Mouse (Mus musculus) hindbrain, embryonic 10.5 days (tissue): ENCODE results near the gene Gm13275. TPM values are rescaled to one million over a fixed set of nuclear protein-coding genes. Genes with fewer than 3 reads are reported as not detected.
"Not testable (repeated sequence)": the region's sequence is repeated elsewhere in the genome, so short reads cannot be mapped to it uniquely, and the experiment has no call there.

Experiments
- DNase-seq: peaks from one replicate; pipeline ENCODE4 v3.0.0-alpha.2; 2017; ENCODE audit warnings: low spot score
- H3K27ac ChIP-seq: fragments of 300-500 bp; sonication (generic); 2 replicates; pipeline ENCODE4 v1.5.1; 2016; ENCODE audit warnings: mild to moderate bottlenecking, moderate library complexity
- H3K27me3 ChIP-seq: fragments of 300-500 bp; sonication (generic); 2 replicates; pipeline ENCODE4 v1.6.1; 2016; ENCODE audit warnings: mild to moderate bottlenecking; ENCODE audit not compliant: poor library complexity, insufficient read depth, severe bottlenecking
- H3K36me3 ChIP-seq: fragments of 300-500 bp; sonication (generic); 2 replicates; pipeline ENCODE4 v1.6.1; 2016; ENCODE audit warnings: mild to moderate bottlenecking, moderate library complexity
- H3K4me1 ChIP-seq: fragments of 300-500 bp; sonication (generic); replicated peaks from 2 replicates; pipeline ENCODE4 v1.6.1; 2016; ENCODE audit warnings: mild to moderate bottlenecking
- H3K4me3 ChIP-seq: fragments of 300-500 bp; sonication (generic); 2 replicates; pipeline ENCODE4 v1.5.1; 2016; ENCODE audit warnings: mild to moderate bottlenecking, moderate library complexity
- H3K9me3 ChIP-seq: fragments of 300-500 bp; sonication (generic); 2 replicates; pipeline ENCODE4 v1.6.1; 2016; ENCODE audit warnings: mild to moderate bottlenecking, moderate library complexity
- WGBS: fragments of 180-500 bp; shearing (Covaris S2); methylation state at CpG from one replicate; pipeline ENCODE4 v1.1.7; 2016; 5-methylcytosine and 5-hydroxymethylcytosine counted together
- polyA plus RNA-seq: library from polyadenylated mRNA; unstranded; fragments of >200 nt; fragmentation: Nextera tagmentation; extraction: Ambion mirVana; gene quantifications from 2 replicates; pipeline ENCODE4 v1.2.1, GENCODE M21; 2016

Gene Gm13275
- polyA plus RNA-seq, 1 experiment from 2014 or later = not detected

DNA sequence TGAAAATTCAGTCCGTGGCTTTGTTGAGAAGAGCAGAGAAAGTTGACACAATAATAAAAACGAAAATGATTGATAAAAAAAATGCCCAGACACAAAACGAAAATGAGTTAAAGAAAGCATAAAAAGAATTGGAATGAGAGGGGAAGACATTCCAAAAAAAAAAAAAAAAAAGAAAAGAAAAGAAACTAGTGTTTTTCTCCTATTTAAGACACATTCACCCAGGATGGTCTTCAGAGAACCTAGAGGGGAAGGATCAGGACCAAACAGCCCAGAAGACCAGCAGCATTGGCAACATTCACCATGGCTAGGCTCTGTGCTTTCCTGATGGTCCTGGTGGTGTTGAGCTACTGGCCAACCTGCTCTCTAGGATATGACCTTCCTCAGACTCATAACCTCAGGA, 21.6 kb downstream of the Gm13275 start, which contains the start of gene Ifna7:
Gene Ifna7 (plus strand): TSS at position 301 of the 400 bp plus-strand sequence.
- Histone ChIP-seq H3K27me3 (no peaks in the 10 kb centered on the region), H3K36me3 (no peaks in the 10 kb centered on the region), H3K4me1 (no peaks in the 10 kb centered on the region), H3K4me3 (no peak within 1 kb of the TSS), H3K9me3 (no peaks in the 10 kb centered on the region), H3K27ac (no peak within 1 kb of the TSS)
- WGBS = 67% methylated on average over 3 of the region's 3 CpGs
- DNase-seq = no peak

DNA sequence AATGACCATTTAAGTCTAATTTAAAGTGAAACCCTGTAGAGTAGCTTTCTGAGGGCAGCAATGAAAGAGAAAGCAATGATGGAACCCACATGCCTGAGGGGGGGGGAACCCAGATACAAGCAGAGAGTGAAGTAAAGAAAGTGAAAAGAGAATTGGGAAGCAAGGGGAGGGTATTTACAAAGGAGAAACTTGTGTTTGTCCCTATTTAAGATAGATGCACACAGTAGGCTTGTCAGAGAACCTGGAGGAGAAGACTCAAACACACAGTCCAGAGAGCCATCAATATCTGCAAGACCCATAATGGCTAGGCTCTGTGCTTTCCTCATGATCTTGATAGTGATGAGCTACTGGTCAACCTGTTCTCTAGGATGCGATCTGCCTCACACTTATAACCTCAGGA, 25.4 kb downstream of the Gm13275 start, which contains the start of gene Ifna11:
Gene Ifna11 (plus strand): TSS at position 301 of the 400 bp plus-strand sequence.
- Histone ChIP-seq H3K4me1 (no peaks in the 10 kb centered on the region), H3K4me3 (no peak within 1 kb of the TSS)

GRCm38 (mm10) chr4:88822995-88823394, 28.7 kb downstream of the Gm13275 start:
- Histone ChIP-seq H3K4me3 (no peak overlapping the region), H3K9me3 (no peaks in the 10 kb centered on the region), H3K27ac (no peak overlapping the region), H3K4me1 (no peaks in the 10 kb centered on the region), H3K27me3 (no peaks in the 10 kb centered on the region), H3K36me3 (no peaks in the 10 kb centered on the region)
- 25% methylated on average over 4 of the region's 4 CpGs for WGBS
- DNase-seq = peak; percentile 5

More for the DNA sequence above, 25.4 kb downstream of the Gm13275 start, which contains the start of gene Ifna11:
- Histone ChIP-seq H3K36me3 (no peaks in the 10 kb centered on the region), H3K9me3 (no peaks in the 10 kb centered on the region), H3K27ac (no peak within 1 kb of the TSS), H3K27me3 (no peaks in the 10 kb centered on the region)
- 82% methylated on average over 1 of the region's 1 CpGs for WGBS
- no peak for DNase-seq

GRCm38 (mm10) chr4:88827116-88827515, 32.8 kb downstream of the Gm13275 start, which contains the start of gene Ifna6:
Ifna6 (plus strand) TSS chr4:88827416.
- H3K36me3 ChIP-seq, H3K27ac ChIP-seq, H3K4me3 ChIP-seq, DNase-seq, H3K9me3 ChIP-seq, H3K27me3 ChIP-seq, H3K4me1 ChIP-seq: not testable (repeated sequence)

- Histone ChIP-seq H3K4me1 (no peaks in the 10 kb centered on the region), H3K27me3 (no peaks in the 10 kb centered on the region), H3K9me3 (no peaks in the 10 kb centered on the region), H3K27ac (no peak overlapping the region), H3K36me3 (no peaks in the 10 kb centered on the region), H3K4me3 (no peak overlapping the region)
- no peak for DNase-seq
- WGBS = 24% methylated on average over 4 of the region's 4 CpGs
Measured at GRCm38 (mm10) chr4:88830523-88830922, 36.2 kb downstream of the Gm13275 start.

DNA sequence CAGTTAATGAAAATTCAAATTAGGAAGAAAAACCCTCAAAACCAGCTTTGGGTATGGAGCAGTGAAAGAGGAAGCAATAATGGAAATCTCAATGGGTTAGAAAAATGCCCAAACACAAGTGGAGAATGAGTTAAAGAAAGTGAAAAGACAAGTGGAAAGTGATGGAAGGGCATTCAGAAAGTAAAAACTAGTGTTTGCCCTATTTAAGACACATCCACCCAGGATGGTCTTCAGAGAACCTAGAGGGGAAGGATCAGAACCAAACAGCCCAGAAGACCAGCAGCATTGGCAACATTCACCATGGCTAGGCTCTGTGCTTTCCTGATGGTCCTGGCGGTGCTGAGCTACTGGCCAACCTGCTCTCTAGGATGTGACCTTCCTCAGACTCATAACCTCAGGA, 40.9 kb downstream of the Gm13275 start, which contains the start of gene Ifna5:
Gene Ifna5 (plus strand): TSS at position 301 of the 400 bp plus-strand sequence.
- H3K4me3 ChIP-seq, H3K27ac ChIP-seq, DNase-seq, H3K4me1 ChIP-seq, H3K36me3 ChIP-seq, H3K9me3 ChIP-seq, H3K27me3 ChIP-seq: not testable (repeated sequence)
- WGBS = 74% methylated on average over 1 of the region's 1 CpGs

DNA sequence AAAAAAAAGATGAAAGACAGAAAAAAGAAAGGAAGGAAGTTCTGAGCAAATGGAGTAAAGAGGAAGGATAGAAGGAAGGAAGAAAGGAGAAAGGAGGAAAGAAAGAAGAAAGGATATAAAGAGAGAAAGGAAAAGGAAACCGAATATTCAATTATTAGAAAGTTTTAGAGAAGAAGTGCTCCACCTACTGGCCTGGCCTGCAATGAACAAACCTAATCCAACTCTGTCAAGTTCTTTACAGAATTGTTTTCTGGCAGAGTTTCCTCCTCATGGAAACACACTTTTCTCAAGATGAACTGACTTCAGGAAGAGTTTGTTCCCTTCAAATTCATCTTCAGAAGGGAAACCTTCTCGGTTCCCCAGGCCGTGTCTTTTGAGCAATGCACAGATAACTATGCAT, 44.5 kb downstream of the Gm13275 start:
- DNase-seq = no peak

DNA sequence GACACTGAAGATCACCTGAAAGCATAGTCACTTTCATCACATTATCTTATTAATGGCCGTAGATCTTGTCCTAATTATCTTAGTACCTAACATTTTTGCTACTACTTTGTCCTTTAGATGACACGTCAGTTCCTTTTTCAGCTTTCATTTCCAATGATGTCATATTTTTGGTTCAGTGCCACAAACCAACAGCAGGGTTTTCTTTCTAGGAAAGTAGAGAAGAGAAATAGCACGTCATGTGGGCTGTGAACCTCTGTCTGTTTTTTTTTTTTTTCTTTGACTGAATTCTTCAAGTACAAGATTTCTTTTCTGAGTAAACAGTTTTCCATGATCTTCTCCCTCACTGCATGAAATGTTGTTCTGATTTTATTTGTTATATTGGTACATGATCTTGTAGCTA, 45.8 kb downstream of the Gm13275 start:
- Histone ChIP-seq H3K27ac (no peak overlapping the region), H3K4me3 (no peak overlapping the region)
- 84% methylated on average over 3 of the region's 3 CpGs for WGBS

More for the DNA sequence above, 44.5 kb downstream of the Gm13275 start:
- H3K4me1 ChIP-seq = no peaks in the 10 kb centered on the region
- H3K27me3 ChIP-seq = no peaks in the 10 kb centered on the region
- no peaks in the 10 kb centered on the region for H3K36me3 ChIP-seq
- no peaks in the 10 kb centered on the region for H3K9me3 ChIP-seq
- no peak overlapping the region for H3K4me3 ChIP-seq
- 42% methylated on average over 3 of the region's 3 CpGs for WGBS
- no peak overlapping the region for H3K27ac ChIP-seq

DNA sequence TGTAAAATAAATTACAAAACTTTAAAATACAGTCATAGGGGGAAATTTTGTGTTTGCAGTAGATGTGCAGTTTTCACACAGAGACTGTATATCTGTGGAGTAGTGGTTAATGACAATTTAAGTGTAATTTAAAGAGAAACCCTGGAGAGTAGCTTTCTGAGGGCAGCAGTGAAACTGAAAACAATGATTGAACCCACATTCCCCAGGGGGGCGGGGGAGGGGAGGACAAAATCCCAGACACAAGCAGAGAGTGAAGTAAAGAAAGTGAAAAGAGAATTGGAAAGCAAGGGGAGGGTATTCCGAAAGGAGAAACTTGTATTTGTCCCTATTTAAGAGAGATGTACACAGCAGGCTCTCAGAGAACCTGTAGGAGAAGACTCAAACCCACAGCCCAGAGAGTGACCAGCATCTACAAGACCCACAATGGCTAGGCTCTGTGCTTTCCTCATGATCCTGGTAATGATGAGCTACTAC, 47.2 kb downstream of the Gm13275 start, which contains the start of gene Ifna4:
Gene Ifna4 (plus strand): TSS at position 424 of the 474 bp plus-strand sequence.
- no peak for DNase-seq
- 45% methylated on average over 2 of the region's 2 CpGs for WGBS
- no peaks in the 10 kb centered on the region for H3K36me3 ChIP-seq
- H3K27ac ChIP-seq = no peak within 1 kb of the TSS
- no peaks in the 10 kb centered on the region for H3K4me1 ChIP-seq
- no peak within 1 kb of the TSS for H3K4me3 ChIP-seq
- H3K27me3 ChIP-seq = no peaks in the 10 kb centered on the region
- H3K9me3 ChIP-seq = no peaks in the 10 kb centered on the region

More for the DNA sequence above, 45.8 kb downstream of the Gm13275 start:
- Histone ChIP-seq H3K27me3 (no peaks in the 10 kb centered on the region), H3K36me3 (no peaks in the 10 kb centered on the region), H3K9me3 (no peaks in the 10 kb centered on the region), H3K4me1 (no peaks in the 10 kb centered on the region)
- no peak for DNase-seq

Other genes with a start within 250 kb of the Gm13275 start
- not detected in 2 replicates for gene Ifna15, start 236.2 kb upstream of the Gm13275 start, polyA plus RNA-seq
- gene Ifna14, start 222.7 kb upstream of the Gm13275 start, polyA plus RNA-seq = not detected in 2 replicates
- gene Ifna9, start 202.1 kb upstream of the Gm13275 start, polyA plus RNA-seq = not detected in 2 replicates
- not detected in 2 replicates for gene Ifna12, start 191.1 kb upstream of the Gm13275 start, polyA plus RNA-seq
- gene C87499, start 160.1 kb upstream of the Gm13275 start, polyA plus RNA-seq = not detected in 2 replicates
- not detected in 2 replicates for gene Ifna13, start 150.0 kb upstream of the Gm13275 start, polyA plus RNA-seq
- gene Ifna16, start 117.6 kb upstream of the Gm13275 start, polyA plus RNA-seq = not detected in 2 replicates
- gene Ifna2, start 110.6 kb upstream of the Gm13275 start, polyA plus RNA-seq = not detected in 2 replicates
- gene Ifnab, start 103.1 kb upstream of the Gm13275 start, polyA plus RNA-seq = not detected in 2 replicates
- 0.68 and 1.3 TPM in 2 replicates for gene Gm26566, start 72.7 kb upstream of the Gm13275 start, polyA plus RNA-seq
- gene Klhl9, start 72.0 kb upstream of the Gm13275 start, polyA plus RNA-seq = 74.4 and 90.5 TPM in 2 replicates
- not detected in 2 replicates for gene Gm13271, start 39.6 kb upstream of the Gm13275 start, polyA plus RNA-seq
- gene Gm13283, start 34.4 kb upstream of the Gm13275 start, polyA plus RNA-seq = 0.34 TPM in 1 of 2 replicates, not detected in the other
- gene Gm13290, start 20.7 kb upstream of the Gm13275 start, polyA plus RNA-seq = 0.22 TPM in 1 of 2 replicates, not detected in the other
- gene Gm13289, start 17.6 kb upstream of the Gm13275 start, polyA plus RNA-seq = not detected in 2 replicates
- gene Gm13272, start 14.6 kb upstream of the Gm13275 start, polyA plus RNA-seq = not detected in 2 replicates
- gene Ifnz, start 12.4 kb upstream of the Gm13275 start, polyA plus RNA-seq = 0.31 TPM in 1 of 2 replicates, not detected in the other
- not detected in 2 replicates for gene Gm13276, start 8.8 kb upstream of the Gm13275 start, polyA plus RNA-seq
- not detected in 2 replicates for gene Gm13277, start 5.9 kb upstream of the Gm13275 start, polyA plus RNA-seq
- not detected in 2 replicates for gene Gm13278, start 2.9 kb upstream of the Gm13275 start, polyA plus RNA-seq
- gene Gm13279, start 2.9 kb downstream of the Gm13275 start, polyA plus RNA-seq = not detected in 2 replicates
- 0.10 and 0.40 TPM in 2 replicates for gene Gm13285, start 5.2 kb downstream of the Gm13275 start, polyA plus RNA-seq
- not detected in 2 replicates for gene Gm13287, start 8.8 kb downstream of the Gm13275 start, polyA plus RNA-seq
- gene Gm13288, start 11.0 kb downstream of the Gm13275 start, polyA plus RNA-seq = not detected in 2 replicates
- not detected in 2 replicates for gene Ifna7, start 21.7 kb downstream of the Gm13275 start, polyA plus RNA-seq
- gene Ifna11, start 25.5 kb downstream of the Gm13275 start, polyA plus RNA-seq = not detected in 2 replicates
- not detected in 2 replicates for gene Ifna6, start 32.9 kb downstream of the Gm13275 start, polyA plus RNA-seq
- gene Ifna5, start 41.0 kb downstream of the Gm13275 start, polyA plus RNA-seq = not detected in 2 replicates
- not detected in 2 replicates for gene Ifna4, start 47.4 kb downstream of the Gm13275 start, polyA plus RNA-seq
- gene Ifna1, start 55.6 kb downstream of the Gm13275 start, polyA plus RNA-seq = not detected in 2 replicates
- gene Ifne, start 85.7 kb downstream of the Gm13275 start, polyA plus RNA-seq = not detected in 2 replicates